Mouse (Mus musculus) brain, adult 10 weeks (tissue): Measurements from ENCODE around the gene Surf4. TPM values are rescaled to one million over a fixed set of nuclear protein-coding genes. Genes with fewer than 3 reads are reported as not detected.

Source experiments
- polyA plus RNA-seq: library from polyadenylated mRNA; stranded (reverse); fragments of 350-450 nt; fragmentation: Illumina TruSeq; extraction: RNeasy Lipid Tissue Mini Kit (QIAGEN cat#74804); gene quantifications from one replicate; pipeline ENCODE4 v1.2.3, GENCODE M21; 2015; ENCODE audit warnings: low read depth, low replicate concordance

Surf4 gene
- polyA plus RNA-seq, result 51.1 TPM

DNA sequence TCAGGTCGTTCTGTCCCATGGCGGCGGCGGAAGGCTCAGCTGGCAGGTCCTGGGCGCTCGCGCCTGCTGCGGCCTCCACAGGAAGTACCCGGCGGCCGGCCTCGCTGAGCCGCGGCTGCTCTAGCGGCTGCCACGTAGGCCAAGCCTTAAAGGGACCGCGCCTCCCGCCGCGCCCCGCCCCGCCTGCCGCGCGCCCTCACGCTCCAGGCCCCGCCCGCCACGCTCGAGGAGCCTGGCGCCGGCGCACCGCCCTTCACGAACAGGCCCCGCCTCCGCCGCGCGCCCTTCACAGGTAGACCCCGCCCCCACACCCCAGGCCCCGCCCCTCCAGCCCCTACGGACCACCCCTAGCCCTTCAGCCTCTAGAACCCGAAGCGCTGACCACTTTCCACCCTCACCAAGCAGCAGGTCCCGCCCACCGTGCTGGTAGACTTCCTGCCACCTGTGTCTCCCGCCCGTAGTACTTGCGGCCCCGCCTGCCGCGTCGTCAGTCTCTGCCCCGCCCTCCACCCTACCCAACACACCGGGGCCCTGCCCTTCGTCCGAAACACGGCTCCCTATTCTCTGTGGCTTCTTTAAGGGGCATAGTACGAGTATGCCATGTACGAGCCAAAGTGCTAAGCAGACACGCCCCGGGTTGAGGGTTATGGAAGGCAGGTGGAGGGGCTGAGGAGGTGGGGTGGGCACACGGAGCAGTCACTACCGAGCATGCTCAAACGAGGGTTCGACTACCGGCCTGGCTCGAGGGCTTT, at the start of gene Surf4, which contains the start of gene Stkld1:
Gene Surf4 (minus strand): TSS at position 625 of the 752 bp plus-strand sequence.
Gene Stkld1 (plus strand): TSS at position 744 of the 752 bp plus-strand sequence.

GRCm38 (mm10) chr2:26973116-26973515, 39.4 kb upstream of the Surf4 start, which contains the start of gene Adamts13:
TSS of gene Adamts13 (plus strand) at chr2:26973416.

DNA sequence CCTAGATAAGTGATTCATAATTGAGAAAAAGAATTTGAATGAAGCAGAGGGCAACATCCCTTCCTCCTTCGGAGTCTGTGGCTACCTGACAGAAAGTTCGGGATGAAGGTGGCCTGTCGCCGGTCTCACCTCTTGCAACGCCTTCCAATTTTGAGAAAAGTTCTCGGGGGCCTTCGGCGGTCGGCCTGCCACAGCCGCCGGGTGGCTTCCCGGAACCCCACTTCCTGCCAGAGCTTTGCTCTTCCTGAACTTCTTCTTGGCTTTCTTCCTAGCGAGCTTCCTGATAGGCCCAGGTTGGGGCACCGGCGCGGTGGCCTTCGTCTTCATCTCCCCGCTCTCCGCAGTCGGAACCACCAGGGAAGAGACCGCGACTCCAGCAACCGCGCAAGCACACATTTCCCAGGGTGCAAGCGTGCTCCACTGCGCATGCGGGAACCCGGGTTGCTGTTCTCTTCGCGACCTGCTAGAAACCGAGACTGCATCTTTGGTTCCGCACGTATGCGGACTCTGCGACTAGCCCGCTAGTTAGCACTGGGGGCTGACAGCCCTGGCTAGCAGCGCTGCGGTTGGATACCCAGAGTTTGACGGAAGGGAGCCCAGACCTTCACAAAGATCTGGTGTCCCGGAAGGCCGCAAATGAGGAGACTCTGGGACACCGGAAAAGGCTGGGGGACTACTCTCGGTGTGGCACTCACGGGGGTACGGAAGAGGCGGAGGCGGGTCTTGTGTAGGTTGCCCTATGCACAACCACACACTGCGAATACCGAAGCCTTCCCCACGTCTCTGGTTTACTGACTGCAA, 30.4 kb upstream of the Surf4 start, which contains the start of gene Rexo4:
Gene Rexo4 (minus strand): TSS at position 464 of the 801 bp plus-strand sequence.

DNA sequence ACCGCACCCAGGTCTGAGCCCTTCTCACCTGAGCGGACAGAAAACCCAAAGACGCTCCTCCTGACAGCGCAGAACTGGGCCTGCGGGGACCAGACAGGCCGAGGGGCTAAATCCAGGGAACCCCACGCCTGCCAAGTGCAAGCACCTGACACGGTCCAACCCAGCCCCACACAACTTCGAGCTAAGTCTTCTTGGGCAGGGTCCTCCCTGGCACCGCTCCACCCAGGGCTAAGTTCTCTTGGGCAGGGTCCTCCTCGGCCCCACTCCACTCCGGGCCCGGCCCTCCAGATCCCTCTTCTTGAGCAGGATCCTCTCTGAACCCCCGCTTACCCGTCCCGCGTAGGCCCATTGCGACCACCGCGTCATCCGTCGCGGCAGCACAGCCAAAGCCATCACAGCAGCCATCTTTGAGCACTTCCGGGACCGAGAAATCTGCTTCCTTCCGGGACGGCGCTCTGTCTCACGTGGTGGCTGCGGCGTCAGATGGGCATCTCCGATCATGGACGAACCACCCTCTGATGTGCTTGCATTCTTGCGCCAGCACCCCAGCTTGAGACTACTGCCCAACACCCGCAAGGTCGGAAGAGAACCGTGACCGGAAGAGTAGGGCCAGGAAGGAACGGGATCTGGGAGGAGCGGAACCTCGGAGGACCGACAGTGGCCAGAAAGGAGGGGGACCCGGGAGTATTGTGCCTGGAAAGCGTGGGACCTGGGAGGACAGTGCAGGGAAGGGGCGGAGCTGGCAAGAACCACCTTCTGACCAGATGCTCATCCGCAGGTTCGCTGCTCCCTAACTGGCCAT, 17.6 kb downstream of the Surf4 start, which contains the start of the genes Surf2 and Surf1:
Gene Surf2 (plus strand): TSS at position 441 of the 802 bp plus-strand sequence.
Gene Surf1 (minus strand): TSS at position 604 of the 802 bp plus-strand sequence.

GRCm38 (mm10) chr2:26910124-26910993, 23.4 kb downstream of the Surf4 start, which contains the start of the genes Med22 and Rpl7a:
TSS of gene Med22 (minus strand) at chr2:26910677.
TSS of gene Rpl7a (plus strand) at chr2:26910764.

GRCm38 (mm10) chr2:26902467-26903220, 31.1 kb downstream of the Surf4 start, which contains the start of gene Surf6:
TSS of gene Surf6 (minus strand) at chr2:26902879.

Other genes starting within 250 kb of the Surf4 start
- not detected for gene Abo, start 68.9 kb downstream of the Surf4 start, polyA plus RNA-seq
- 20.5 TPM for gene Surf6, start 31.0 kb downstream of the Surf4 start, polyA plus RNA-seq
- gene Med22, start 23.3 kb downstream of the Surf4 start, polyA plus RNA-seq, result 54.1 TPM
- gene Rpl7a, start 23.2 kb downstream of the Surf4 start, polyA plus RNA-seq, result 866 TPM
- gene Surf2, start 17.6 kb downstream of the Surf4 start, polyA plus RNA-seq, result 68.7 TPM
- gene Surf1, start 17.4 kb downstream of the Surf4 start, polyA plus RNA-seq, result 161 TPM
- gene Stkld1, start 119 bp upstream of the Surf4 start, polyA plus RNA-seq, result not detected
- 66.6 TPM for gene Rexo4, start 30.5 kb upstream of the Surf4 start, polyA plus RNA-seq
- 4.2 TPM for gene Adamts13, start 39.5 kb upstream of the Surf4 start, polyA plus RNA-seq
- gene Cacfd1, start 76.0 kb upstream of the Surf4 start, polyA plus RNA-seq, result 44.5 TPM
- 21.4 TPM for gene Slc2a6, start 94.1 kb upstream of the Surf4 start, polyA plus RNA-seq
- gene Mymk, start 138.3 kb upstream of the Surf4 start, polyA plus RNA-seq, result not detected
- gene Adamtsl2, start 145.5 kb upstream of the Surf4 start, polyA plus RNA-seq, result 16.1 TPM
- gene Fam163b, start 208.6 kb upstream of the Surf4 start, polyA plus RNA-seq, result 85.0 TPM
- gene Dbh, start 231.3 kb upstream of the Surf4 start, polyA plus RNA-seq, result 0.40 TPM